Mouse (Mus musculus): Measurements from ENCODE around the gene Maml3. TPM values are rescaled to one million over a fixed set of nuclear protein-coding genes. Genes with fewer than 3 reads are reported as not detected.

The Maml3 gene
- polyA plus RNA-seq, 1 experiment, result 2.2 TPM

- H3K79me3 ChIP-seq (ENCODE audit: low read depth), result no peaks in the 10 kb centered on the region
- H3K27me3 ChIP-seq (ENCODE audit: control insufficient read depth, insufficient read depth, insufficient read length), result no peaks in the 10 kb centered on the region
- no peaks in the 10 kb centered on the region for H3K36me3 ChIP-seq (ENCODE audit: control insufficient read depth, insufficient read depth)
- no peak overlapping the region for H3K4me3 ChIP-seq (ENCODE audit: insufficient read depth, poor library complexity, severe bottlenecking)
- H3K79me2 ChIP-seq (ENCODE audit: control insufficient read depth, insufficient read depth), result no peaks in the 10 kb centered on the region
- no peak overlapping the region for H3ac ChIP-seq (ENCODE audit: control insufficient read depth, insufficient read length, low read depth)
- TF ChIP-seq CTCF (IDR thresholded peaks at IDR 0.05; ENCODE audit: control insufficient read depth, insufficient read depth, insufficient read length) (no peak), MYOG (IDR thresholded peaks at IDR 0.05; ENCODE audit: control insufficient read depth, extremely low read depth, insufficient read length) (no peak), CEBPB (IDR thresholded peaks at IDR 0.05; ENCODE audit: low read depth) (no peak), USF1 (IDR thresholded peaks at IDR 0.05; ENCODE audit: low read depth) (no peak), MYOD1 (IDR thresholded peaks at IDR 0.05; ENCODE audit: control insufficient read depth, insufficient read length, low read depth) (no peak), FOSL1 (IDR thresholded peaks at IDR 0.05; ENCODE audit: insufficient read depth, low read length, poor library complexity, severe bottlenecking) (no peak), MAX (IDR thresholded peaks at IDR 0.05) (no peak)
These were observed 279.3 kb downstream of the Maml3 start for GRCm38 (mm10) chr3:51825530-51825929.

- no peaks in the 10 kb centered on the region for H3K27me3 ChIP-seq (ENCODE audit: control insufficient read depth, insufficient read depth, insufficient read length)
These were observed 280.4 kb downstream of the Maml3 start for GRCm38 (mm10) chr3:51824506-51824905.

DNA sequence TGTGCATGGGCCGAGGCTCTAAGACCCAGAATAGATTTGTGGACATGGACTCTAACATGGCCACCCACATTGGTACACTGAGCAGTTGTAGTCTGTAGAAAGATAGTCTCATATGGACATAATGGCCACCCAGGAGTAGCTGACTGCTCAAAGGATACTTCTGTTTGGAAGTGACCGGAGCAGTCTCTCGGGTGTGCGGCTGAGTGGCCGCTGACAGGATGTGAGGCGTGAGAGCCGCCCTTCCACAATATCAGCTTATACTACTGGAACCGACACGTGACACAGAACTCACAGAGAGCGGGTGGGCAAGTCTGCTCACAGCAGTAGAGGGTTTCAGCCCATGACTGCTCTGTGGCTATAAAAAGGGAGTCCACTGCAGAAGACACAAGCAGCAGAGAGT, 283.3 kb downstream of the Maml3 start:
- H3K4me3 ChIP-seq (ENCODE audit: insufficient read depth, poor library complexity, severe bottlenecking), result no peak overlapping the region
- H3ac ChIP-seq (ENCODE audit: control insufficient read depth, insufficient read length, low read depth), result no peak overlapping the region

More at GRCm38 (mm10) chr3:51824506-51824905, 280.4 kb downstream of the Maml3 start:
- no peaks in the 10 kb centered on the region for H3K36me3 ChIP-seq (ENCODE audit: control insufficient read depth, insufficient read depth)
- no peak overlapping the region for H3K4me3 ChIP-seq (ENCODE audit: insufficient read depth, poor library complexity, severe bottlenecking)
- H3K79me3 ChIP-seq (ENCODE audit: low read depth), result no peaks in the 10 kb centered on the region
- H3K79me2 ChIP-seq (ENCODE audit: control insufficient read depth, insufficient read depth), result no peaks in the 10 kb centered on the region
- no peak for TF ChIP-seq MYOD1 (IDR thresholded peaks at IDR 0.05; ENCODE audit: control insufficient read depth, insufficient read length, low read depth)
- no peak for TF ChIP-seq MAX (IDR thresholded peaks at IDR 0.05)
- TF ChIP-seq CTCF (IDR thresholded peaks at IDR 0.05; ENCODE audit: control insufficient read depth, insufficient read depth, insufficient read length), result no peak
- TF ChIP-seq CEBPB (IDR thresholded peaks at IDR 0.05; ENCODE audit: low read depth), result no peak
- no peak for TF ChIP-seq USF1 (IDR thresholded peaks at IDR 0.05; ENCODE audit: low read depth)
- TF ChIP-seq MYOG (IDR thresholded peaks at IDR 0.05; ENCODE audit: control insufficient read depth, extremely low read depth, insufficient read length), result no peak
- no peak overlapping the region for H3ac ChIP-seq (ENCODE audit: control insufficient read depth, insufficient read length, low read depth)

GRCm38 (mm10) chr3:51819109-51819508, 285.8 kb downstream of the Maml3 start:
- H3K27me3 ChIP-seq (ENCODE audit: control insufficient read depth, insufficient read depth, insufficient read length), result no peaks in the 10 kb centered on the region
- TF ChIP-seq FOSL1 (IDR thresholded peaks at IDR 0.05; ENCODE audit: insufficient read depth, low read length, poor library complexity, severe bottlenecking) (no peak), USF1 (IDR thresholded peaks at IDR 0.05; ENCODE audit: low read depth) (no peak), MYOD1 (IDR thresholded peaks at IDR 0.05; ENCODE audit: control insufficient read depth, insufficient read length, low read depth) (no peak), CEBPB (IDR thresholded peaks at IDR 0.05; ENCODE audit: low read depth) (no peak), MYOG (IDR thresholded peaks at IDR 0.05; ENCODE audit: control insufficient read depth, extremely low read depth, insufficient read length) (no peak), CTCF (IDR thresholded peaks at IDR 0.05; ENCODE audit: control insufficient read depth, insufficient read depth, insufficient read length) (no peak), MAX (IDR thresholded peaks at IDR 0.05) (no peak)
- no peaks in the 10 kb centered on the region for H3K79me3 ChIP-seq (ENCODE audit: low read depth)
- H3K4me3 ChIP-seq (ENCODE audit: insufficient read depth, poor library complexity, severe bottlenecking), result no peak overlapping the region
- no peak overlapping the region for H3ac ChIP-seq (ENCODE audit: control insufficient read depth, insufficient read length, low read depth)
- H3K36me3 ChIP-seq (ENCODE audit: control insufficient read depth, insufficient read depth), result no peaks in the 10 kb centered on the region
- H3K79me2 ChIP-seq (ENCODE audit: control insufficient read depth, insufficient read depth), result no peaks in the 10 kb centered on the region

More for the DNA sequence above, 283.3 kb downstream of the Maml3 start:
- no peaks in the 10 kb centered on the region for H3K79me2 ChIP-seq (ENCODE audit: control insufficient read depth, insufficient read depth)
- TF ChIP-seq FOSL1 (IDR thresholded peaks at IDR 0.05; ENCODE audit: insufficient read depth, low read length, poor library complexity, severe bottlenecking) (no peak), USF1 (IDR thresholded peaks at IDR 0.05; ENCODE audit: low read depth) (no peak), MYOD1 (IDR thresholded peaks at IDR 0.05; ENCODE audit: control insufficient read depth, insufficient read length, low read depth) (no peak), MAX (IDR thresholded peaks at IDR 0.05) (no peak), CEBPB (IDR thresholded peaks at IDR 0.05; ENCODE audit: low read depth) (no peak), CTCF (IDR thresholded peaks at IDR 0.05; ENCODE audit: control insufficient read depth, insufficient read depth, insufficient read length) (no peak), MYOG (IDR thresholded peaks at IDR 0.05; ENCODE audit: control insufficient read depth, extremely low read depth, insufficient read length) (no peak)
- H3K36me3 ChIP-seq (ENCODE audit: control insufficient read depth, insufficient read depth), result no peaks in the 10 kb centered on the region
- no peaks in the 10 kb centered on the region for H3K79me3 ChIP-seq (ENCODE audit: low read depth)
- H3K27me3 ChIP-seq (ENCODE audit: control insufficient read depth, insufficient read depth, insufficient read length), result no peaks in the 10 kb centered on the region

- Histone ChIP-seq H3K79me3 (ENCODE audit: low read depth) (no peaks in the 10 kb centered on the region), H3ac (ENCODE audit: control insufficient read depth, insufficient read length, low read depth) (no peak overlapping the region), H3K79me2 (ENCODE audit: control insufficient read depth, insufficient read depth) (no peaks in the 10 kb centered on the region), H3K4me3 (ENCODE audit: insufficient read depth, poor library complexity, severe bottlenecking) (no peak overlapping the region), H3K36me3 (ENCODE audit: control insufficient read depth, insufficient read depth) (no peaks in the 10 kb centered on the region), H3K27me3 (ENCODE audit: control insufficient read depth, insufficient read depth, insufficient read length) (no peaks in the 10 kb centered on the region)
- TF ChIP-seq USF1 (IDR thresholded peaks at IDR 0.05; ENCODE audit: low read depth) (no peak), MAX (IDR thresholded peaks at IDR 0.05) (no peak), CEBPB (IDR thresholded peaks at IDR 0.05; ENCODE audit: low read depth) (no peak), CTCF (IDR thresholded peaks at IDR 0.05; ENCODE audit: control insufficient read depth, insufficient read depth, insufficient read length) (no peak), MYOD1 (IDR thresholded peaks at IDR 0.05; ENCODE audit: control insufficient read depth, insufficient read length, low read depth) (no peak), FOSL1 (IDR thresholded peaks at IDR 0.05; ENCODE audit: insufficient read depth, low read length, poor library complexity, severe bottlenecking) (no peak), MYOG (IDR thresholded peaks at IDR 0.05; ENCODE audit: control insufficient read depth, extremely low read depth, insufficient read length) (no peak)
These were observed 287.0 kb downstream of the Maml3 start for GRCm38 (mm10) chr3:51817919-51818318.

DNA sequence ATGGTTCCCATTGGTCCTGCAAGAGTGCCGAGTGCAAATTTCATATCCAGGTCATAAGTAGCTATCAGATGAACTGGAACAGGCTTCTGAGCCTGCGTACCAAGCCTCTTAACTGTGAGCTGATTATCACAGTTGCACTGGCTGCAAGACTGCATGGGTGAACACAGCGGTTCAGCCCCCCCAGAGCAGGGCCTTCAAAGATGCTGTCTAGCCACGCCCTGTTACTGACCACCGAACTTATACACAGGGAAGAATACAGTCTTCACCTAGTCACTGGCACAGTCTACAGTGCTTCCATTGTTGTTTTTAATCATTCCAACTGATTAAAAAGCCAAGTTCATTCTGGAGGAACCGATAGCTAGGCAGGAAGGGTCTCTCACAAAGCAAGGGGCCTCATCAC, 287.5 kb downstream of the Maml3 start:
- no peak for TF ChIP-seq CEBPB (IDR thresholded peaks at IDR 0.05; ENCODE audit: low read depth)
- TF ChIP-seq MYOD1 (IDR thresholded peaks at IDR 0.05; ENCODE audit: control insufficient read depth, insufficient read length, low read depth), result no peak
- TF ChIP-seq MYOG (IDR thresholded peaks at IDR 0.05; ENCODE audit: control insufficient read depth, extremely low read depth, insufficient read length), result no peak
- TF ChIP-seq CTCF (IDR thresholded peaks at IDR 0.05; ENCODE audit: control insufficient read depth, insufficient read depth, insufficient read length), result no peak
- no peak for TF ChIP-seq USF1 (IDR thresholded peaks at IDR 0.05; ENCODE audit: low read depth)
- TF ChIP-seq MAX (IDR thresholded peaks at IDR 0.05), result no peak
- no peak for TF ChIP-seq FOSL1 (IDR thresholded peaks at IDR 0.05; ENCODE audit: insufficient read depth, low read length, poor library complexity, severe bottlenecking)
- H3ac ChIP-seq (ENCODE audit: control insufficient read depth, insufficient read length, low read depth), result no peak overlapping the region

More for the DNA sequence above, 287.5 kb downstream of the Maml3 start:
- H3K36me3 ChIP-seq (ENCODE audit: control insufficient read depth, insufficient read depth), result no peaks in the 10 kb centered on the region
- no peak overlapping the region for H3K4me3 ChIP-seq (ENCODE audit: insufficient read depth, poor library complexity, severe bottlenecking)
- H3K27me3 ChIP-seq (ENCODE audit: control insufficient read depth, insufficient read depth, insufficient read length), result no peaks in the 10 kb centered on the region
- no peaks in the 10 kb centered on the region for H3K79me2 ChIP-seq (ENCODE audit: control insufficient read depth, insufficient read depth)
- H3K79me3 ChIP-seq (ENCODE audit: low read depth), result no peaks in the 10 kb centered on the region

Measured in C2C12 (cell line).